Mouse (Mus musculus) forebrain, embryonic 11.5 days (tissue): Measurements from ENCODE around the gene Chn2. TPM values are rescaled to one million over a fixed set of nuclear protein-coding genes. Genes with fewer than 3 reads are reported as not detected.

Source experiments
- ATAC-seq: fragments of 200-750 bp; cut with Nextera tagmentation; replicated peaks from 2 replicates; pipeline ENCODE4 v1.8.0; 2017; ENCODE audit warnings: moderate TSS enrichment; ENCODE audit not compliant: low FRiP score
- DNase-seq: peaks from one replicate; pipeline ENCODE4 v3.0.0-alpha.2; 2017; ENCODE audit warnings: low spot score
- H3K27ac ChIP-seq: fragments of 300-500 bp; sonication (generic); 2 replicates; pipeline ENCODE4 v1.5.1; 2014; ENCODE audit warnings: low read depth, low read length
- H3K27me3 ChIP-seq: fragments of 300-500 bp; sonication (generic); 2 replicates; pipeline ENCODE4 v1.6.1; 2014; ENCODE audit warnings: mild to moderate bottlenecking, low read length, mixed read lengths; ENCODE audit not compliant: control insufficient read depth, insufficient read depth
- H3K36me3 ChIP-seq: fragments of 300-500 bp; sonication (generic); 2 replicates; pipeline ENCODE4 v1.6.1; 2014; ENCODE audit warnings: mild to moderate bottlenecking, low read length, moderate library complexity, mixed read lengths; ENCODE audit not compliant: control insufficient read depth, insufficient read depth
- H3K4me1 ChIP-seq: fragments of 300-500 bp; sonication (generic); replicated peaks from 2 replicates; pipeline ENCODE4 v1.6.1; 2014; ENCODE audit warnings: low read length, mixed read lengths; ENCODE audit not compliant: control insufficient read depth, insufficient read depth
- H3K4me2 ChIP-seq: fragments of 300-500 bp; sonication (generic); 2 replicates; pipeline ENCODE4 v1.6.1; 2014; ENCODE audit warnings: low read depth, mild to moderate bottlenecking, low read length, moderate library complexity, mixed read lengths; ENCODE audit not compliant: severe bottlenecking
- H3K4me3 ChIP-seq: fragments of 300-500 bp; sonication (generic); 2 replicates; pipeline ENCODE4 v1.5.1; 2014; ENCODE audit warnings: low read depth, low read length
- H3K9ac ChIP-seq: fragments of 300-500 bp; sonication (generic); 2 replicates; pipeline ENCODE4 v1.6.1; 2014; ENCODE audit warnings: low read length
- H3K9me3 ChIP-seq: fragments of 300-500 bp; sonication (generic); 2 replicates; pipeline ENCODE4 v1.6.1; 2016; ENCODE audit warnings: low read length, mixed read lengths; ENCODE audit not compliant: control insufficient read depth
- WGBS: fragments of 180-500 bp; shearing (Covaris S2); extraction: QIAGEN DNeasy Blood & Tissue Kit; methylation state at CpG from one replicate; pipeline ENCODE4 v1.1.7; 2014; 5-methylcytosine and 5-hydroxymethylcytosine counted together
- polyA plus RNA-seq: library from polyadenylated mRNA; unstranded; fragments of >200 nt; fragmentation: Nextera tagmentation; extraction: Ambion mirVana; gene quantifications from 2 replicates; pipeline ENCODE4 v1.2.1, GENCODE M21; 2014

Chn2 gene
- polyA plus RNA-seq, 1 experiment from 2014 or later = 20.3 TPM

- Histone ChIP-seq H3K36me3 (no peaks in the 10 kb centered on the region), H3K27ac (no peak overlapping the region), H3K4me1 (no peaks in the 10 kb centered on the region), H3K9ac (no peak overlapping the region), H3K4me3 (no peak overlapping the region), H3K4me2 (no peak overlapping the region), H3K27me3 (no peaks in the 10 kb centered on the region), H3K9me3 (no peaks in the 10 kb centered on the region)
- ATAC-seq (no peak), DNase-seq (no peak)
- WGBS = 89% methylated on average over 2 of the region's 2 CpGs
Measured at GRCm38 (mm10) chr6:54263890-54264289, 224.5 kb downstream of the Chn2 start.

GRCm38 (mm10) chr6:54264537-54264936 is 225.2 kb downstream of the Chn2 start:
- no peak overlapping the region for H3K9ac ChIP-seq
- ATAC-seq (no peak), DNase-seq (no peak)
- no peaks in the 10 kb centered on the region for H3K27me3 ChIP-seq
- WGBS = 88% methylated on average over 7 of the region's 7 CpGs
- no peaks in the 10 kb centered on the region for H3K9me3 ChIP-seq
- no peak overlapping the region for H3K4me3 ChIP-seq
- H3K36me3 ChIP-seq = no peaks in the 10 kb centered on the region
- H3K4me1 ChIP-seq = no peaks in the 10 kb centered on the region
- no peak overlapping the region for H3K27ac ChIP-seq
- no peak overlapping the region for H3K4me2 ChIP-seq

- Histone ChIP-seq H3K9me3 (no peaks in the 10 kb centered on the region), H3K4me1 (no peaks in the 10 kb centered on the region), H3K36me3 (no peaks in the 10 kb centered on the region), H3K4me2 (no peak overlapping the region), H3K27ac (no peak overlapping the region), H3K27me3 (no peaks in the 10 kb centered on the region), H3K4me3 (no peak overlapping the region), H3K9ac (no peak overlapping the region)
- WGBS = 92% methylated on average over 6 of the region's 6 CpGs
- DNase-seq (no peak), ATAC-seq (no peak)
Measured at GRCm38 (mm10) chr6:54265384-54265783, 226.0 kb downstream of the Chn2 start.

- no peak overlapping the region for H3K9ac ChIP-seq
Measured at GRCm38 (mm10) chr6:54272556-54273378, 233.4 kb downstream of the Chn2 start.

GRCm38 (mm10) chr6:54273379-54273730 is 234.0 kb downstream of the Chn2 start:
- Histone ChIP-seq H3K27me3 (no peaks in the 10 kb centered on the region), H3K27ac (no peak overlapping the region), H3K36me3 (no peaks in the 10 kb centered on the region), H3K4me2 (no peak overlapping the region), H3K9ac (no peak overlapping the region), H3K9me3 (no peaks in the 10 kb centered on the region), H3K4me3 (no peak overlapping the region), H3K4me1 (peaks cover 12% of the 10 kb centered on the region; the same call in 1 of the 2 replicates)
- no peak for ATAC-seq
- DNase-seq = no peak
- 58% methylated on average over 6 of the region's 6 CpGs for WGBS

More at GRCm38 (mm10) chr6:54272556-54273378, 233.4 kb downstream of the Chn2 start:
- Histone ChIP-seq H3K27me3 (no peaks in the 10 kb centered on the region), H3K4me1 (peaks cover 9% of the 10 kb centered on the region; the same call in 1 of the 2 replicates), H3K4me3 (no peak overlapping the region), H3K4me2 (no peak overlapping the region), H3K36me3 (no peaks in the 10 kb centered on the region), H3K27ac (no peak overlapping the region), H3K9me3 (no peaks in the 10 kb centered on the region)
- WGBS = 59% methylated on average over 14 of the region's 14 CpGs
- ATAC-seq (no peak), DNase-seq (peak; percentile 53)

GRCm38 (mm10) chr6:54277234-54277633 is 237.9 kb downstream of the Chn2 start:
- H3K4me1 ChIP-seq = peaks cover 12% of the 10 kb centered on the region; the same call in 1 of the 2 replicates
- H3K27ac ChIP-seq = no peak overlapping the region
- ATAC-seq (no peak), DNase-seq (no peak)
- H3K9me3 ChIP-seq = no peaks in the 10 kb centered on the region
- no peaks in the 10 kb centered on the region for H3K27me3 ChIP-seq
- no peak overlapping the region for H3K4me2 ChIP-seq
- H3K4me3 ChIP-seq = no peak overlapping the region
- no peak overlapping the region for H3K9ac ChIP-seq
- H3K36me3 ChIP-seq = no peaks in the 10 kb centered on the region
- whole genome bisulfite sequencing = 89% methylated on average over 4 of the region's 4 CpGs

GRCm38 (mm10) chr6:54277828-54278227 is 238.5 kb downstream of the Chn2 start:
- no peak for DNase-seq
- H3K36me3 ChIP-seq = no peaks in the 10 kb centered on the region
- ATAC-seq = no peak
- no peak overlapping the region for H3K4me2 ChIP-seq
- no peak overlapping the region for H3K9ac ChIP-seq
- H3K4me1 ChIP-seq = peaks cover 7% of the 10 kb centered on the region; the same call in 1 of the 2 replicates
- H3K9me3 ChIP-seq = no peaks in the 10 kb centered on the region
- no peak overlapping the region for H3K4me3 ChIP-seq
- WGBS = 16% methylated on average over 5 of the region's 5 CpGs
- H3K27me3 ChIP-seq = no peaks in the 10 kb centered on the region
- no peak overlapping the region for H3K27ac ChIP-seq

- no peak overlapping the region for H3K27ac ChIP-seq
- H3K27me3 ChIP-seq = no peaks in the 10 kb centered on the region
- H3K9me3 ChIP-seq = no peaks in the 10 kb centered on the region
- no peak for DNase-seq
- H3K4me1 ChIP-seq = peaks cover 7% of the 10 kb centered on the region; the same call in 1 of the 2 replicates
- no peak overlapping the region for H3K4me3 ChIP-seq
- ATAC-seq = no peak
- no peak overlapping the region for H3K9ac ChIP-seq
- H3K36me3 ChIP-seq = no peaks in the 10 kb centered on the region
- 88% methylated on average over 2 of the region's 2 CpGs for WGBS
- no peak overlapping the region for H3K4me2 ChIP-seq
Measured at GRCm38 (mm10) chr6:54278613-54279012, 239.3 kb downstream of the Chn2 start.

- no peak for ATAC-seq
- DNase-seq = no peak
- 82% methylated on average over 11 of the region's 11 CpGs for WGBS
Measured at GRCm38 (mm10) chr6:54279391-54279790, 240.0 kb downstream of the Chn2 start.

More at GRCm38 (mm10) chr6:54279391-54279790, 240.0 kb downstream of the Chn2 start:
- peaks cover 5% of the 10 kb centered on the region; the same call in 1 of the 2 replicates for H3K4me1 ChIP-seq
- no peaks in the 10 kb centered on the region for H3K9me3 ChIP-seq
- no peak overlapping the region for H3K9ac ChIP-seq
- no peaks in the 10 kb centered on the region for H3K27me3 ChIP-seq
- no peak overlapping the region for H3K4me2 ChIP-seq
- H3K4me3 ChIP-seq = no peak overlapping the region
- no peak overlapping the region for H3K27ac ChIP-seq
- H3K36me3 ChIP-seq = no peaks in the 10 kb centered on the region
